Mouse (Mus musculus): Measurements from ENCODE around the gene Gm9767. TPM values are rescaled to one million over a fixed set of nuclear protein-coding genes. Genes with fewer than 3 reads are reported as not detected.

Gm9767 gene
- total RNA-seq (2014; rRNA removed) = 1.1 and 1.8 TPM in 2 replicates
- polyA plus RNA-seq (2015; fragmentation: Nextera tagmentation; extraction: Ambion mirVana) = 1.5 and 2.2 TPM in 2 replicates

- no peaks in the 10 kb centered on the region for H3K9me3 ChIP-seq (ENCODE audit: low read length)
- WGBS = under 1% methylated on average over 52 of the region's 52 CpGs
- peak within 1 kb of the TSS; percentile 80 for H3K9ac ChIP-seq
- H3K4me3 ChIP-seq (ENCODE audit: low read depth, low read length) = peak within 1 kb of the TSS; percentile 64
- H3K27me3 ChIP-seq (ENCODE audit: insufficient read depth, low read length) = no peaks in the 10 kb centered on the region
- peak; percentile 68 for DNase-seq
- TF ChIP-seq CTCF (IDR thresholded peaks at IDR 0.05; ENCODE audit: low read depth) = no peak
- peak; percentile 54 for ATAC-seq
- H3K27ac ChIP-seq (ENCODE audit: low read depth, low read length) = peak within 1 kb of the TSS; percentile 68; the same call in 1 of the 2 replicates
- H3K4me1 ChIP-seq (ENCODE audit: insufficient read depth) = no peaks in the 10 kb centered on the region
- H3K36me3 ChIP-seq (ENCODE audit: insufficient read depth) = no peaks in the 10 kb centered on the region
- H3K4me2 ChIP-seq (ENCODE audit: low read depth) = peak within 1 kb of the TSS; percentile 75
These were observed at the start of gene Gm9767 for GRCm38 (mm10) chr10:26077671-26078481. Gm9767 (plus strand) TSS chr10:26078255.

GRCm38 (mm10) chr10:26034931-26035330 lies 43.1 kb upstream of the Gm9767 start:
- no peaks in the 10 kb centered on the region for H3K9me3 ChIP-seq (ENCODE audit: low read length)
- WGBS = 60% methylated on average over 5 of the region's 5 CpGs

GRCm38 (mm10) chr10:26051177-26051576 lies 26.9 kb upstream of the Gm9767 start:
- WGBS = 96% methylated on average over 2 of the region's 2 CpGs

More at GRCm38 (mm10) chr10:26034931-26035330, 43.1 kb upstream of the Gm9767 start:
- ATAC-seq (peak; percentile 94), DNase-seq (peak; percentile 34)
- TF ChIP-seq CTCF (IDR thresholded peaks at IDR 0.05; ENCODE audit: low read depth) = no peak
- Histone ChIP-seq H3K27me3 (ENCODE audit: insufficient read depth, low read length) (no peaks in the 10 kb centered on the region), H3K4me2 (ENCODE audit: low read depth) (no peak overlapping the region), H3K36me3 (ENCODE audit: insufficient read depth) (no peaks in the 10 kb centered on the region), H3K4me3 (ENCODE audit: low read depth, low read length) (no peak overlapping the region), H3K9ac (no peak overlapping the region), H3K27ac (ENCODE audit: low read depth, low read length) (no peak overlapping the region), H3K4me1 (ENCODE audit: insufficient read depth) (no peaks in the 10 kb centered on the region)

GRCm38 (mm10) chr10:26059662-26060307 lies 18.3 kb upstream of the Gm9767 start:
- ATAC-seq (peak; percentile 48; the same call in 1 of the 2 replicates), DNase-seq (peak; percentile 8)
- Histone ChIP-seq H3K27ac (ENCODE audit: low read depth, low read length) (no peak overlapping the region), H3K9ac (no peak overlapping the region), H3K9me3 (ENCODE audit: low read length) (no peaks in the 10 kb centered on the region), H3K36me3 (ENCODE audit: insufficient read depth) (no peaks in the 10 kb centered on the region), H3K27me3 (ENCODE audit: insufficient read depth, low read length) (no peaks in the 10 kb centered on the region), H3K4me1 (ENCODE audit: insufficient read depth) (no peaks in the 10 kb centered on the region), H3K4me3 (ENCODE audit: low read depth, low read length) (no peak overlapping the region), H3K4me2 (ENCODE audit: low read depth) (no peak overlapping the region)
- WGBS = 79% methylated on average over 3 of the region's 3 CpGs
- no peak for TF ChIP-seq CTCF (IDR thresholded peaks at IDR 0.05; ENCODE audit: low read depth)

More at GRCm38 (mm10) chr10:26051177-26051576, 26.9 kb upstream of the Gm9767 start:
- no peak overlapping the region for H3K4me3 ChIP-seq (ENCODE audit: low read depth, low read length)
- H3K9me3 ChIP-seq (ENCODE audit: low read length) = no peaks in the 10 kb centered on the region
- no peak for ATAC-seq
- no peak overlapping the region for H3K4me2 ChIP-seq (ENCODE audit: low read depth)
- H3K27me3 ChIP-seq (ENCODE audit: insufficient read depth, low read length) = no peaks in the 10 kb centered on the region
- DNase-seq = no peak
- no peak overlapping the region for H3K9ac ChIP-seq
- no peaks in the 10 kb centered on the region for H3K4me1 ChIP-seq (ENCODE audit: insufficient read depth)
- no peak for TF ChIP-seq CTCF (IDR thresholded peaks at IDR 0.05; ENCODE audit: low read depth)
- no peak overlapping the region for H3K27ac ChIP-seq (ENCODE audit: low read depth, low read length)
- H3K36me3 ChIP-seq (ENCODE audit: insufficient read depth) = no peaks in the 10 kb centered on the region

GRCm38 (mm10) chr10:26063071-26063470 lies 15.0 kb upstream of the Gm9767 start:
- ATAC-seq (no peak), DNase-seq (no peak)
- no peak for TF ChIP-seq CTCF (IDR thresholded peaks at IDR 0.05; ENCODE audit: low read depth)
- Histone ChIP-seq H3K4me2 (ENCODE audit: low read depth) (no peak overlapping the region), H3K36me3 (ENCODE audit: insufficient read depth) (no peaks in the 10 kb centered on the region), H3K4me1 (ENCODE audit: insufficient read depth) (no peaks in the 10 kb centered on the region), H3K27ac (ENCODE audit: low read depth, low read length) (no peak overlapping the region), H3K9me3 (ENCODE audit: low read length) (no peaks in the 10 kb centered on the region), H3K4me3 (ENCODE audit: low read depth, low read length) (no peak overlapping the region), H3K27me3 (ENCODE audit: insufficient read depth, low read length) (no peaks in the 10 kb centered on the region), H3K9ac (no peak overlapping the region)
- WGBS = 95% methylated on average over 4 of the region's 4 CpGs

- no peak for DNase-seq
- Histone ChIP-seq H3K36me3 (ENCODE audit: insufficient read depth) (0 out of 2 replicates have a peak, but pooled peaks cover 4% of the 10 kb centered on the region), H3K4me2 (ENCODE audit: low read depth) (no peak overlapping the region), H3K27ac (ENCODE audit: low read depth, low read length) (no peak overlapping the region), H3K27me3 (ENCODE audit: insufficient read depth, low read length) (no peaks in the 10 kb centered on the region), H3K4me3 (ENCODE audit: low read depth, low read length) (no peak overlapping the region), H3K4me1 (ENCODE audit: insufficient read depth) (no peaks in the 10 kb centered on the region), H3K9ac (no peak overlapping the region), H3K9me3 (ENCODE audit: low read length) (no peaks in the 10 kb centered on the region)
- 81% methylated on average over 5 of the region's 5 CpGs for WGBS
- TF ChIP-seq CTCF (IDR thresholded peaks at IDR 0.05; ENCODE audit: low read depth) = no peak
- ATAC-seq = no peak
These were observed 6.1 kb upstream of the Gm9767 start for GRCm38 (mm10) chr10:26071986-26072385.

- 66% methylated on average over 9 of the region's 9 CpGs for WGBS
- Histone ChIP-seq H3K9me3 (ENCODE audit: low read length) (no peaks in the 10 kb centered on the region), H3K4me1 (ENCODE audit: insufficient read depth) (no peaks in the 10 kb centered on the region), H3K4me3 (ENCODE audit: low read depth, low read length) (peak overlapping the region; percentile 64), H3K9ac (peak overlapping the region; percentile 80; the same call in 1 of the 2 replicates), H3K4me2 (ENCODE audit: low read depth) (peak overlapping the region; percentile 75), H3K36me3 (ENCODE audit: insufficient read depth) (no peaks in the 10 kb centered on the region), H3K27me3 (ENCODE audit: insufficient read depth, low read length) (no peaks in the 10 kb centered on the region), H3K27ac (ENCODE audit: low read depth, low read length) (no peak overlapping the region)
- TF ChIP-seq CTCF (IDR thresholded peaks at IDR 0.05; ENCODE audit: low read depth) = no peak
- DNase-seq = peak; percentile 21
- no peak for ATAC-seq
These were observed 1.1 kb upstream of the Gm9767 start for GRCm38 (mm10) chr10:26076949-26077348.

All from forebrain, postnatal 0 days (tissue).